ENCODE assay signal across 18 mouse cellular contexts in the genomic region with DNA sequence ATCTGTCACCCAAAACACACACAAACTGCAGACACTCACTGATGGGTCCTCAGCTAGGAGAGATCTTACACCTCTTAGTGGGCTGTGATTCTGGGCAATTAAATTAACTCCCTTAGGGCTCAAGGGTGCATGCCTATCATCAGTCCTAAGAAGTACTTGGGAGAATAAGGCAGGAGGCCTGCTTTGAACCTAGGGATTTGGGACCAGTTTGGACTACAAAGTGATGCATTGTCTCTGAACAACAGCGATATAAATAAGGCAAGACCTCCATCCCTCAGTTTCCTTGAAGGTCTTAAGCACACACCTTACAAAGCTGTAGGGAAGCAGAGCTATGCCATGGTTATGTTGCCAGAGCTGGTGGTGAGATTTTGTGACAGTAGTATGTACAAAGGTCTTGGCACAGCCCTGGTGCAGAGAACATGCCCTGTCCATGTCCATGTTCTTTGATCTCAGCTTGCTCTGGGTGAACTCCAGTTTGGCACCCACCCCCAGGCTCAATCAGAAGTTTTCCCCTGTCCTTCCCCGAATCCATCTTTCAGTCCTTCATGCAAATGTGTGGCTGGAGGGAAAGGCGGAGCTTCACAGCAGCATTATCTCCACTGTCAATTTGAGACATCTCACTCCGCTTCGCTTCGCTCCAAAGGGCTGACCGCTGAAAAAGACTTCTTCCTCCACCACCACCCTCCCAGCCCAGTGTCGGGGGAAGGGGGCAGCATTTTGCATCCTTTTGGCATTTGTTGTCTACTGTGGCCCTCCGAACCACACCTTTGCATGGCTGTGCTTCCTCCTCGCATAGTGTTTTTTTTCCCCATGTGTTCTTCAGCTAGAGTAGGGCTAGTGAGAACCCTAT. TPM values are rescaled to one million over a fixed set of nuclear protein-coding genes. Genes with fewer than 3 reads are reported as not detected.
DNase-seq lines count a peak whose midpoint lies in the region; ATAC-seq and TF ChIP-seq lines count a peak whose summit lies in the region.
"Had no signal": no experiment of that assay in that cellular context is flagged by ENCODE, and none has a peak within 500 bp of the region (broad histone marks: within the 10 kb centered on the region; RNA-seq: fewer than 3 reads in every experiment).

No protein-coding gene starts in this region.

- no peaks in the 10 kb centered on the region for H3K27me3 ChIP-seq in kidney, adult 2 months (replicated peaks; ENCODE audit: control insufficient read depth, insufficient read depth, low read length)
- H3K27me3 ChIP-seq in kidney, embryonic 16.5 days (ENCODE audit: insufficient read depth, low read length) = no peaks in the 10 kb centered on the region
- H3K27me3 ChIP-seq in midbrain, embryonic 10.5 days (ENCODE audit: low read depth, poor library complexity, severe bottlenecking) = peaks cover 44% of the 10 kb centered on the region
- H3K27me3 ChIP-seq in midbrain, postnatal 0 days (ENCODE audit: insufficient read depth, low read length) = no peaks in the 10 kb centered on the region
- no peaks in the 10 kb centered on the region for H3K27me3 ChIP-seq in small intestine, adult 2 months (ENCODE audit: control insufficient read depth, insufficient read depth, low read length)
- H3K27me3 ChIP-seq: neural tube, embryonic 15.5 days had no signal

- no peak for TF ChIP-seq CTCF in kidney, adult 2 months (conservative IDR thresholded peaks at IDR 0.05; ENCODE audit: insufficient read depth, insufficient read length, low read depth, low read length)
- no peak for TF ChIP-seq CTCF in midbrain, postnatal 0 days (IDR thresholded peaks at IDR 0.05)
- no peak for TF ChIP-seq CTCF in small intestine, adult 2 months (IDR thresholded peaks at IDR 0.05; ENCODE audit: extremely low read depth, insufficient read length, insufficient replicate concordance, low read depth, low read length)

- H3K9ac ChIP-seq in kidney, embryonic 16.5 days (replicated peaks; ENCODE audit: low read length) = no peak overlapping the region
- no peak overlapping the region for H3K9ac ChIP-seq in midbrain, postnatal 0 days (replicated peaks; ENCODE audit: low read length, poor library complexity, severe bottlenecking)
- H3K9ac ChIP-seq: liver, embryonic 15.5 days; neural tube, embryonic 15.5 days had no signal

- H3K4me3 ChIP-seq in kidney, adult 2 months (ENCODE audit: insufficient read depth, low read depth, low read length) = no peak overlapping the region
- H3K4me3 ChIP-seq in kidney, embryonic 16.5 days (ENCODE audit: low read length) = no peak overlapping the region
- H3K4me3 ChIP-seq in midbrain, embryonic 10.5 days = no peak overlapping the region
- no peak overlapping the region for H3K4me3 ChIP-seq in midbrain, postnatal 0 days (ENCODE audit: low read depth, low read length)
- H3K4me3 ChIP-seq in small intestine, adult 2 months (ENCODE audit: low read depth, low read length) = no peak overlapping the region
- H3K4me3 ChIP-seq: forebrain, embryonic 10.5 days; left cerebral cortex, adult 2 months; liver, embryonic 15.5 days; neural tube, embryonic 15.5 days had no signal

- H3K4me2 ChIP-seq in kidney, embryonic 16.5 days (replicated peaks; ENCODE audit: low read depth, low read length) = no peak overlapping the region
- no peak overlapping the region for H3K4me2 ChIP-seq in midbrain, postnatal 0 days (ENCODE audit: low read depth, low read length, poor library complexity, severe bottlenecking)
- H3K4me2 ChIP-seq: liver, embryonic 15.5 days; neural tube, embryonic 15.5 days had no signal

- DNase-seq in cerebellum, adult 9-11 months = peak; percentile 32
- DNase-seq in cerebellum, postnatal 25 days = no peak
- DNase-seq in kidney, adult 2 months = peak; percentile 33
- DNase-seq in midbrain, embryonic 10.5 days (ENCODE audit: low spot score) = no peak
- no peak for DNase-seq in midbrain, postnatal 0 days (ENCODE audit: low spot score)
- DNase-seq in ovary, postnatal 36 days (ENCODE audit: low spot score) = no peak
- DNase-seq: cerebellum, postnatal 36 days; heart, adult 11 months; heart, postnatal 14 days; kidney, adult 18-20 months; kidney, postnatal 25 days had no signal

- peaks cover 12% of the 10 kb centered on the region for H3K4me1 ChIP-seq in kidney, adult 2 months (ENCODE audit: control insufficient read depth, insufficient read depth, low read length)
- H3K4me1 ChIP-seq in kidney, embryonic 16.5 days (ENCODE audit: insufficient read depth, low read length) = peaks cover 43% of the 10 kb centered on the region
- H3K4me1 ChIP-seq in midbrain, embryonic 10.5 days = peaks cover 67% of the 10 kb centered on the region
- H3K4me1 ChIP-seq in midbrain, postnatal 0 days (ENCODE audit: insufficient read depth, low read length) = peaks cover 19% of the 10 kb centered on the region; the same call in 1 of the 2 replicates
- peaks cover 51% of the 10 kb centered on the region for H3K4me1 ChIP-seq in small intestine, adult 2 months (ENCODE audit: control insufficient read depth, insufficient read depth, insufficient read length, low read length)

- no peak for TF ChIP-seq POLR2A in kidney, adult 2 months (IDR thresholded peaks at IDR 0.05; ENCODE audit: low read depth, low read length)
- TF ChIP-seq POLR2A in small intestine, adult 2 months (IDR thresholded peaks at IDR 0.05; ENCODE audit: low read depth, low read length) = no peak

- no peak for ATAC-seq in kidney, embryonic 16.5 days (ENCODE audit: low FRiP score, low TSS enrichment)
- no peak for ATAC-seq in midbrain, postnatal 0 days (ENCODE audit: low FRiP score)
- ATAC-seq: hindbrain, postnatal 0 days had no signal

- no peak overlapping the region for H3K27ac ChIP-seq in kidney, adult 2 months (ENCODE audit: insufficient read depth, low read depth, low read length)
- H3K27ac ChIP-seq in kidney, embryonic 16.5 days (ENCODE audit: low read length) = no peak overlapping the region
- 0 out of 2 replicates have a peak overlapping the region, but pooled peaks have one; percentile 6 for H3K27ac ChIP-seq in midbrain, embryonic 10.5 days (replicated peaks)
- H3K27ac ChIP-seq in midbrain, postnatal 0 days (ENCODE audit: low read depth, low read length) = no peak overlapping the region
- peak overlapping the region; percentile 57 for H3K27ac ChIP-seq in small intestine, adult 2 months (ENCODE audit: insufficient read depth, low read depth, low read length)
- H3K27ac ChIP-seq: forebrain, embryonic 10.5 days; left cerebral cortex, adult 2 months; liver, embryonic 15.5 days; neural tube, embryonic 15.5 days had no signal

- H3K9me3 ChIP-seq in kidney, embryonic 16.5 days (ENCODE audit: low read length) = no peaks in the 10 kb centered on the region
- no peaks in the 10 kb centered on the region for H3K9me3 ChIP-seq in midbrain, embryonic 10.5 days (replicated peaks)
- H3K9me3 ChIP-seq in midbrain, postnatal 0 days (ENCODE audit: low read length) = no peaks in the 10 kb centered on the region
- H3K9me3 ChIP-seq: forebrain, embryonic 10.5 days; liver, embryonic 15.5 days; neural tube, embryonic 15.5 days had no signal

- 74% methylated on average over 10 of the region's 10 CpGs for WGBS in kidney, adult 2 months
- WGBS in kidney, embryonic 16.5 days = 56% methylated on average over 10 of the region's 10 CpGs
- WGBS in midbrain, embryonic 10.5 days = 45% methylated on average over 10 of the region's 10 CpGs
- 49% methylated on average over 10 of the region's 10 CpGs for WGBS in midbrain, postnatal 0 days
- 78% methylated on average over 10 of the region's 10 CpGs for WGBS in small intestine, adult 2 months

- H3K36me3 ChIP-seq in kidney, adult 2 months (ENCODE audit: control insufficient read depth, insufficient read depth, low read length) = no peaks in the 10 kb centered on the region
- no peaks in the 10 kb centered on the region for H3K36me3 ChIP-seq in kidney, embryonic 16.5 days (ENCODE audit: insufficient read depth, low read length)
- H3K36me3 ChIP-seq in midbrain, embryonic 10.5 days = no peaks in the 10 kb centered on the region
- no peaks in the 10 kb centered on the region for H3K36me3 ChIP-seq in midbrain, postnatal 0 days (ENCODE audit: insufficient read depth, low read length)
- H3K36me3 ChIP-seq in small intestine, adult 2 months (ENCODE audit: control insufficient read depth, insufficient read depth, low read length) = no peaks in the 10 kb centered on the region
- H3K36me3 ChIP-seq: forebrain, embryonic 10.5 days; liver, embryonic 15.5 days; neural tube, embryonic 15.5 days had no signal

RNA-seq across cellular contexts. Expression of a gene that starts 24.9 kb away (rescaled TPM):
- 90.0 and 93.3 TPM in 2 replicates for polyA plus RNA-seq in kidney, adult 2 months (2012; rRNA removed)
- 84.8 and 94.7 TPM in 2 replicates for polyA plus RNA-seq in kidney, embryonic 16.5 days (2015; fragmentation: Nextera tagmentation; extraction: Ambion mirVana)
- polyA plus RNA-seq in midbrain, embryonic 10.5 days (2016; fragmentation: Nextera tagmentation; extraction: Ambion mirVana) = 39.0 and 43.8 TPM in 2 replicates
- total RNA-seq in midbrain, postnatal 0 days (2014; rRNA removed) = 40.8 and 51.4 TPM in 2 replicates
- 74.6 and 77.3 TPM in 2 replicates for polyA plus RNA-seq in midbrain, postnatal 0 days (2015; fragmentation: Nextera tagmentation; extraction: Ambion mirVana)
- polyA plus RNA-seq in small intestine, adult 2 months (2012; rRNA removed) = 171 and 272 TPM in 2 replicates

Comparison
In these comparisons a context has a peak if more than half of its experiments do, and no peak if none do; other contexts are left out.
1. DNase-seq: peak in cerebellum, adult 9-11 months (single experiment) and kidney, adult 2 months (single experiment); none in cerebellum, postnatal 25 days (0 of 2), midbrain, embryonic 10.5 days (single experiment), midbrain, postnatal 0 days (single experiment) and ovary, postnatal 36 days (single experiment).
2. H3K27ac ChIP-seq: peak in midbrain, embryonic 10.5 days (single experiment) and small intestine, adult 2 months (single experiment); none in kidney, adult 2 months (single experiment), kidney, embryonic 16.5 days (single experiment) and midbrain, postnatal 0 days (single experiment).